Mouse (Mus musculus) hindbrain, embryonic 16.5 days (tissue): ENCODE results near the gene T2. TPM values are rescaled to one million over a fixed set of nuclear protein-coding genes. Genes with fewer than 3 reads are reported as not detected.
A peak's percentile ranks its signal among the peaks of the same experiment; 100 is the strongest.

Experiments used
- ATAC-seq: fragments of 200-750 bp; cut with Nextera tagmentation; 2 replicates; pipeline ENCODE4 v1.8.0; 2017; ENCODE audit warnings: moderate TSS enrichment, moderate library complexity
- H3K27ac ChIP-seq: fragments of 300-500 bp; sonication (generic); 2 replicates; pipeline ENCODE4 v1.5.1; 2014; ENCODE audit warnings: low read depth, mild to moderate bottlenecking, control low read depth, low read length, moderate library complexity
- H3K27me3 ChIP-seq: fragments of 300-500 bp; sonication (generic); replicated peaks from 2 replicates; pipeline ENCODE4 v1.6.1; 2014; ENCODE audit warnings: low read length; ENCODE audit not compliant: control insufficient read depth, insufficient read depth
- H3K36me3 ChIP-seq: fragments of 300-500 bp; sonication (generic); 2 replicates; pipeline ENCODE4 v1.6.1; 2014; ENCODE audit warnings: mild to moderate bottlenecking, low read length, moderate library complexity, mixed read lengths; ENCODE audit not compliant: control insufficient read depth, insufficient read depth
- H3K4me1 ChIP-seq: fragments of 300-500 bp; sonication (generic); 2 replicates; pipeline ENCODE4 v1.6.1; 2014; ENCODE audit warnings: low read depth, low read length; ENCODE audit not compliant: control insufficient read depth, insufficient read depth
- H3K4me2 ChIP-seq: fragments of 300-500 bp; sonication (generic); 2 replicates; pipeline ENCODE4 v1.6.1; 2014; ENCODE audit warnings: mild to moderate bottlenecking, low read length, control low read depth, moderate library complexity
- H3K4me3 ChIP-seq: fragments of 300-500 bp; sonication (generic); 2 replicates; pipeline ENCODE4 v1.5.1; 2014; ENCODE audit warnings: mild to moderate bottlenecking, low read length, control low read depth, moderate library complexity
- H3K9ac ChIP-seq: fragments of 300-500 bp; sonication (generic); 2 replicates; pipeline ENCODE4 v1.6.1; 2014; ENCODE audit warnings: low read depth, mild to moderate bottlenecking, control low read depth, low read length, moderate library complexity
- H3K9me3 ChIP-seq: fragments of 300-500 bp; sonication (generic); 2 replicates; pipeline ENCODE4 v1.6.1; 2014; ENCODE audit warnings: mild to moderate bottlenecking, low read length, moderate library complexity; ENCODE audit not compliant: control insufficient read depth
- WGBS: fragments of 180-500 bp; shearing (Covaris S2); extraction: QIAGEN DNeasy Blood & Tissue Kit; methylation state at CpG from one replicate; pipeline ENCODE4 v1.1.7; 2014; 5-methylcytosine and 5-hydroxymethylcytosine counted together
- polyA plus RNA-seq: library from polyadenylated mRNA; unstranded; fragments of >200 nt; fragmentation: Nextera tagmentation; extraction: Ambion mirVana; gene quantifications from 2 replicates; pipeline ENCODE4 v1.2.1, GENCODE M21; 2015

Gene T2
- polyA plus RNA-seq, 1 experiment from 2014 or later, result 0.99 TPM

DNA sequence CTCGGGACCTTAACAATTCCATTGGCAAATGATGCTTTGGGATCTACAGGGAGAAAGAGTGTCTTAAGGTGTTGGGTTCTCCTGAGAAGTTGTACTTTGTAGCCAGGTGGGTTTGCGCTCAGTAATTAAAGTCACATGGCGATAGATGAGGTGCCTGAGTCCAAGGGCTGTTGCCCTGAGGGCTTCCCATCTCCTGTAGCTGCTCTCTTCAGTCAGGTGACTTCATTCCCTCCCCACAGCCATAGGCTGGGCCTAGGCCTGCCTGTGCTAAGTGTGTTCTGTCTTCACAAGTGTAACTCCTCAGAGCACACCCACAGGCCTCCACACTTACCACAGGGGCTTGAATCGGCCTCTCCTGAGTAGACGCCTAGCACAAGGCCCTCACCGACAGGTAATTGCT lies 1.7 kb downstream of the T2 start:
- Histone ChIP-seq H3K27me3 (no peaks in the 10 kb centered on the region), H3K27ac (no peak overlapping the region), H3K4me2 (no peak overlapping the region), H3K9me3 (no peaks in the 10 kb centered on the region), H3K4me3 (no peak overlapping the region), H3K36me3 (no peaks in the 10 kb centered on the region), H3K9ac (no peak overlapping the region), H3K4me1 (peaks cover 8% of the 10 kb centered on the region; the same call in 1 of the 2 replicates)
- WGBS, result 92% methylated on average over 6 of the region's 6 CpGs
- no peak for ATAC-seq

DNA sequence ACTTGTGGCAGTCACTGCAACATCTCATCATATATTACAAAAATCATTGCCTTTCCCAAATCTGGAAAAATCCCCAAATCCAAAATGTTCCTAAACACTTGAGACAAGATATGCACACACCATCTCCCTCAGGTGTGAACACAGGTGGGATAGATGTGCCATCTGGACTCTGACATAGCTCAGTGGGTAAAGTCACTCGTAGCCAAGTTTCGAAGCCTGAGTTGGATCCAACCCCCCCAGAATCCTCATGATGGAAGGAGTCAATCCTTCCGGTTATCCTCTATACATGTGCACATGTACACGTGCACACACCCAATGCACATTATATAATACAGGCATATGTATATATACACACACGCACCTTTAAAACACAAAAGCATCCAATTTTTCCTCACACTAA lies 5.1 kb downstream of the T2 start:
- peak; percentile 12; the same call in 1 of the 2 replicates for ATAC-seq
- Histone ChIP-seq H3K4me3 (no peak overlapping the region), H3K27ac (no peak overlapping the region), H3K4me2 (no peak overlapping the region), H3K36me3 (no peaks in the 10 kb centered on the region), H3K4me1 (peaks cover 8% of the 10 kb centered on the region; the same call in 1 of the 2 replicates), H3K9ac (no peak overlapping the region), H3K27me3 (no peaks in the 10 kb centered on the region; the same call in 1 of the 2 replicates), H3K9me3 (no peaks in the 10 kb centered on the region)
- WGBS, result 80% methylated on average over 5 of the region's 5 CpGs

- H3K36me3 ChIP-seq, result no peaks in the 10 kb centered on the region
- no peak overlapping the region for H3K9ac ChIP-seq
- no peak overlapping the region for H3K4me3 ChIP-seq
- no peaks in the 10 kb centered on the region; the same call in 1 of the 2 replicates for H3K27me3 ChIP-seq
- H3K27ac ChIP-seq, result no peak overlapping the region
- H3K4me2 ChIP-seq, result no peak overlapping the region
- ATAC-seq, result peak; percentile 60
- peaks cover 9% of the 10 kb centered on the region for H3K4me1 ChIP-seq
- H3K9me3 ChIP-seq, result no peaks in the 10 kb centered on the region
- 53% methylated on average over 10 of the region's 10 CpGs for WGBS
These were observed 5.7 kb downstream of the T2 start for GRCm38 (mm10) chr17:8361281-8362103.

GRCm38 (mm10) chr17:8367514-8368480 lies 12.0 kb downstream of the T2 start:
- H3K9ac ChIP-seq, result peak overlapping the region; percentile 51
- H3K27ac ChIP-seq, result peak overlapping the region; percentile 95
- no peaks in the 10 kb centered on the region for H3K9me3 ChIP-seq
- no peaks in the 10 kb centered on the region for H3K36me3 ChIP-seq
- H3K27me3 ChIP-seq, result no peaks in the 10 kb centered on the region; the same call in 1 of the 2 replicates
- 10% methylated on average over 20 of the region's 20 CpGs for WGBS
- peaks cover 46% of the 10 kb centered on the region for H3K4me1 ChIP-seq
- ATAC-seq, result peak; percentile 72
- H3K4me2 ChIP-seq, result peak overlapping the region; percentile 44
- H3K4me3 ChIP-seq, result peak overlapping the region; percentile 1; the same call in 1 of the 2 replicates

DNA sequence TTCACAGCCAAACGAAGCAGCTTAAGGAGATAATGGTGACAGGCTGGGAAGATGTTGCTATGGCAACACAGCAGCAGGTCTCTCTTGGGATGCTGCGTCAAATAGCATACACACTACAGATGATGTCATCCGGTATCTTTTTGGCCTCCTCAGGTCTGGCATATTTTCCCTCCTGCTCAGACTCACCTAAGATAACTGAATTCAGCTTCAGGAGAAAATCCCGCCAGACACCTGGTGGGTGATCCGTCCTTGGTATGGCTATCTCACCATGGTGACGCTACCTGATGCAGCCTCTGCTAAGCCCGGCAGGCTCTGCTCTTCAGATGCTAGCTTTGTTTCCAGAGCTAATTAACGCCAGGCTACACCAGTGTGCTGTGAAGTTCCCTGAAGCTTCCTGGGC lies 12.8 kb downstream of the T2 start:
- Histone ChIP-seq H3K9me3 (no peaks in the 10 kb centered on the region), H3K4me2 (peak overlapping the region; percentile 44), H3K9ac (peak overlapping the region; percentile 59), H3K27ac (peak overlapping the region; percentile 95), H3K36me3 (no peaks in the 10 kb centered on the region), H3K4me1 (peaks cover 52% of the 10 kb centered on the region), H3K27me3 (no peaks in the 10 kb centered on the region; the same call in 1 of the 2 replicates), H3K4me3 (peak overlapping the region; percentile 0; the same call in 1 of the 2 replicates)
- peak; percentile 82 for ATAC-seq
- 3% methylated on average over 8 of the region's 8 CpGs for WGBS

DNA sequence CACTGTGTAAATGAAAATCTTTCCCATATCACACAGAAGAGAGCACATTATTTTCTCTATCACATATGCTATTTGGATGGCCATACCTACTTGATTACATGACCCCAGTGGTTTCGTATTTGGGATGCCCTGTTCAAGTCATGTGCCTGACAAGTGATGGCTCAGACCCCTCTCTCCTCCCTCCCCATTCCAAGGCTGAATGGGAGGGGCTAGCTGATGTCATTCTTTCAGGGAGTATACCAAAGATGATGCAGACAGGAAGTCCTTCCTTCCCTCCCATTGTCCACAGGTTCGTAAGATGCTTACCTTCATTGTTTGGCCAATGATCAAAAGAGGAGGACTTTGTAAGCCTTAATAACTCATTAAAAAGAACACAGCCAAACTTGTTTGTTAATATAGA lies 13.4 kb downstream of the T2 start:
- Histone ChIP-seq H3K4me2 (no peak overlapping the region), H3K4me3 (no peak overlapping the region), H3K36me3 (no peaks in the 10 kb centered on the region), H3K27ac (peak overlapping the region; percentile 95), H3K9ac (no peak overlapping the region), H3K9me3 (no peaks in the 10 kb centered on the region), H3K4me1 (peaks cover 52% of the 10 kb centered on the region), H3K27me3 (no peaks in the 10 kb centered on the region)
- WGBS, result 35% methylated on average over 2 of the region's 2 CpGs
- ATAC-seq, result no peak

DNA sequence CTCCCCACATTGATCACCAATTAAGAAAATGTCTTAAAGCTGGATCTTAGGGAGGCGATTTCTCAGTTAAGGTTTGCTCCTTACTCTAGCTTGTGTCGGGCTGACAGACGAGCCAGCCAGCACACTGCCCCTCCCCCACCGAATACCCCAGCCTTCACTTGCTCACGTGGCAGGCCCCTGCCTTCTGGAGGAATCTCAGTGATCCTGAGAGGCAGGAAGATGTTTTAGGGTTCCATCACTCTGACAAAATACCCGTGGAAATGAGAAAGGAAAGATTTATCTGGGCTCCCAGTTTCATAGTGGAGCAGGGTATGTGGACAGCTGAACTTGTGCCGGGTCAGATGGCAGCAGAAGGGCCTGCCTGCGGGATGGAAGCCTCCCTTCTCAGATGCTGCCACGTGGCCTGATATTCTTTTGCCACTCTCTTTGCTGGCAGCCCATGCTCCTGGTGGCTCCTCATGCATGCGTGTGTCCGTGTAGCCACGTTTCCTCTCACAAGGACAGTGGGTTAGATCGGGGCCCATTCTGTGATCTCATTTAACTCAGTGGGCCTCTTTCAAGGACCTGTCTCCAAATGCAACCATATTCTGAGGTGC lies 14.9 kb downstream of the T2 start:
- peak overlapping the region; percentile 96 for H3K27ac ChIP-seq
- H3K27me3 ChIP-seq, result no peaks in the 10 kb centered on the region
- no peak overlapping the region for H3K4me3 ChIP-seq
- H3K4me2 ChIP-seq, result no peak overlapping the region
- H3K36me3 ChIP-seq, result no peaks in the 10 kb centered on the region
- H3K9me3 ChIP-seq, result no peaks in the 10 kb centered on the region
- ATAC-seq, result no peak
- 18% methylated on average over 13 of the region's 13 CpGs for WGBS
- H3K9ac ChIP-seq, result peak overlapping the region; percentile 20; the same call in 1 of the 2 replicates
- H3K4me1 ChIP-seq, result peaks cover 52% of the 10 kb centered on the region

GRCm38 (mm10) chr17:8371834-8372233 lies 16.0 kb downstream of the T2 start:
- H3K9me3 ChIP-seq, result no peaks in the 10 kb centered on the region
- ATAC-seq, result peak; percentile 84
- WGBS, result 0% methylated on average over 7 of the region's 7 CpGs
- no peaks in the 10 kb centered on the region for H3K27me3 ChIP-seq
- H3K4me2 ChIP-seq, result peak overlapping the region; percentile 80
- peaks cover 49% of the 10 kb centered on the region for H3K4me1 ChIP-seq
- H3K9ac ChIP-seq, result peak overlapping the region; percentile 74
- no peaks in the 10 kb centered on the region for H3K36me3 ChIP-seq
- peak overlapping the region; percentile 41 for H3K4me3 ChIP-seq
- H3K27ac ChIP-seq, result peak overlapping the region; percentile 96
